Mouse (Mus musculus): ENCODE data around the gene Dcxr.

GRCm38 (mm10) chr11:120740981-120741380, 13.9 kb upstream of the Dcxr start:
- TF ChIP-seq POLR2A (IDR thresholded peaks at IDR 0.05; ENCODE audit: borderline replicate concordance, extremely low read depth, insufficient read depth, insufficient read length, poor library complexity, severe bottlenecking), result no peak
- no peak for TF ChIP-seq CTCF (IDR thresholded peaks at IDR 0.05; ENCODE audit: borderline replicate concordance, extremely low read depth, insufficient read depth, insufficient read length)

All from brain, embryonic 14.5 days (tissue).